Mouse (Mus musculus) brain, embryonic 14.5 days (tissue): ENCODE data around the gene Gdf3.

ENCODE experiments used
- CTCF ChIP-seq: fragments of 200-500 bp; IDR thresholded peaks from 2 replicates; pipeline ENCODE4 v1.5.1; 2012; ENCODE audit warnings: inconsistent platforms, mild to moderate bottlenecking, moderate library complexity, borderline replicate concordance; ENCODE audit not compliant: insufficient read depth, insufficient read length; ENCODE audit errors: extremely low read depth
- POLR2A ChIP-seq: fragments of 200-500 bp; IDR thresholded peaks from 2 replicates; pipeline ENCODE4 v1.6.1; 2012; ENCODE audit warnings: mild to moderate bottlenecking, inconsistent platforms, borderline replicate concordance; ENCODE audit not compliant: poor library complexity, insufficient read depth, insufficient read length, severe bottlenecking; ENCODE audit errors: extremely low read depth

DNA sequence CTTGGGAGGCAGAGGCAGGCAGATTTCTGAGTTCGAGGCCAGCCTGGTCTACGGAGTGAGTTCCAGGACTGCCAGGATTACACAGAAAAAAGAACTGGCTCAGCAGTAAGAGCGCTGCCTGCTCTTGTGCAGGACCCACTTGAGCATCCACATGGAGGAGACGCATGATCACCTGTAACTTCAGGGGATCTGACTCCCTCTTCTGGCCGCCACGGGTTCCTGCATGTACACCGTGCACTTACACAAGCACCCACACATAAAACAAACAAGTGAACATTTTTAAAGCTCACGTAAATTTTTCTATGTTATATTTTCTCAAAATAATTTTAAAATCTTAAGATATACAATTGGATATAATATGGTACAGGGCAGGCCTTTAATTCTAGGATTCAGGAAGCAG is 4.4 kb downstream of the Gdf3 start:
- TF ChIP-seq CTCF (0 out of 2 replicates have a peak, but pooled peaks have one; percentile 10), POLR2A (no peak)
